Comparison of ENCODE assay signal across 10 mouse cellular contexts in the genomic region with DNA sequence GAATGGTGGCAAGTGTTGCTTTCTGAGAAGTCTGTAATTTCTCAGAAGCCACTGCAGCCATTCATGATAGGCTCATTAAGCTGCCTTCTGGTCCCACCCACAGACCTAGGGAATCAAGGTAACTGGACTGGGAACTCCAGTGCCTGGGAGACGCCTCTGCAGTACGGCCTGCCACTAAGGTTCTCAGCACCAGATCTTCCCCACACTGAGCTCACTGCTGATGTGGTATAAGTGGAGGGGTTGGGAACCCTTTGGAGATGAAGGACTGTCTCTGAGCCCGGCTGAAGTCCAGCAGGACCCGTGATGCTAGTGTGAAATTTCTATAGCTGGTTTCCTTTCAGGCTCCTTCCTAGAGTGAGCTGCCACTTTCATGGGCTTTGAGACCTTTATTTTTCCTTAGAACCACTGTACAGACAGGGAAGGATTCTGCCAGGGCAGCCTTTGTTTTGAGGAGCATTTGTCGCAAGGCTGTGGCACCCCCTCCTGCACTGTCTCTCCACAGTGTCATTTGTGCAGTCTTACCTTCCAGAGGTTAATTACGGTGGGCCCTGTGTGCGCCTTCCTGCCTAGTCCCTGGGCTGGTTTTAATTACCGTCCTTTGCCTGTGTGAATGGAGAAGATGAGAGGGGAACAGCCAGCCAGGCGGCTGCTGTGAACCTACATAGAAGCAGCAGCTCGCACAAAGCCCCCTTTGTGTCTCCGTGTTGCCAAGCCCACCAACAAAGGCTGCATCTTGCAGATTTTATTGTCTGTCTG.
DNase-seq lines count a peak whose midpoint lies in the region; ATAC-seq lines count a peak whose summit lies in the region.
"Had no signal": no experiment of that assay in that cellular context is flagged by ENCODE, and none has a peak within 500 bp of the region (broad histone marks: within the 10 kb centered on the region; RNA-seq: fewer than 3 reads in every experiment).

No protein-coding gene starts in this region.

- no peak overlapping the region for H3K9ac ChIP-seq in heart, embryonic 11.5 days (ENCODE audit: low read depth, low read length)
- H3K9ac ChIP-seq in embryonic facial prominence, embryonic 11.5 days (replicated peaks; ENCODE audit: low read length) = peak overlapping the region; percentile 22; the same call in 1 of the 2 replicates
- H3K9ac ChIP-seq in hindbrain, embryonic 14.5 days = peak overlapping the region; percentile 55
- peak overlapping the region; percentile 50; the same call in 1 of the 2 replicates for H3K9ac ChIP-seq in midbrain, embryonic 16.5 days (ENCODE audit: low read depth, low read length)
- H3K9ac ChIP-seq: lung, embryonic 14.5 days had no signal

- DNase-seq in heart, adult 11 months = no peak
- peak; percentile 85 for DNase-seq in embryonic facial prominence, embryonic 11.5 days (ENCODE audit: low spot score)
- peak; percentile 75 for DNase-seq in hindbrain, embryonic 14.5 days (ENCODE audit: low spot score)
- no peak for DNase-seq in frontal cortex, postnatal 25 days (ENCODE audit: low spot score in 2 of 2)
- DNase-seq in urinary bladder, postnatal 36 days (ENCODE audit: low spot score in 2 of 2) = no peak
- no peak for DNase-seq in frontal cortex, postnatal 36 days (ENCODE audit: low spot score in 2 of 2)
- DNase-seq: gastrocnemius, adult 2 months had no signal

- no peaks in the 10 kb centered on the region for H3K27me3 ChIP-seq in heart, embryonic 11.5 days (ENCODE audit: control insufficient read depth, insufficient read depth, low read length)
- H3K27me3 ChIP-seq in embryonic facial prominence, embryonic 11.5 days (ENCODE audit: control insufficient read depth, insufficient read depth, low read length) = no peaks in the 10 kb centered on the region
- H3K27me3 ChIP-seq in hindbrain, embryonic 14.5 days (ENCODE audit: control insufficient read depth, insufficient read depth, low read length) = peaks cover 11% of the 10 kb centered on the region; the same call in 1 of the 2 replicates
- no peaks in the 10 kb centered on the region for H3K27me3 ChIP-seq in midbrain, embryonic 16.5 days (ENCODE audit: control insufficient read depth, insufficient read depth, low read depth, low read length)

- no peaks in the 10 kb centered on the region for H3K9me3 ChIP-seq in heart, embryonic 11.5 days (replicated peaks; ENCODE audit: control insufficient read depth, low read length)
- no peaks in the 10 kb centered on the region for H3K9me3 ChIP-seq in embryonic facial prominence, embryonic 11.5 days (replicated peaks; ENCODE audit: control insufficient read depth, low read length)
- no peaks in the 10 kb centered on the region for H3K9me3 ChIP-seq in hindbrain, embryonic 14.5 days (ENCODE audit: control insufficient read depth, low read length)
- H3K9me3 ChIP-seq in midbrain, embryonic 16.5 days (replicated peaks; ENCODE audit: control insufficient read depth, low read length, poor library complexity, severe bottlenecking) = no peaks in the 10 kb centered on the region

- no peak overlapping the region for H3K4me3 ChIP-seq in heart, embryonic 11.5 days (ENCODE audit: low read depth, low read length)
- H3K4me3 ChIP-seq in embryonic facial prominence, embryonic 11.5 days (ENCODE audit: low read depth, low read length) = no peak overlapping the region
- no peak overlapping the region for H3K4me3 ChIP-seq in hindbrain, embryonic 14.5 days (replicated peaks; ENCODE audit: low read length)
- no peak overlapping the region for H3K4me3 ChIP-seq in midbrain, embryonic 16.5 days (ENCODE audit: low read depth, low read length)
- H3K4me3 ChIP-seq: gastrocnemius, adult 2 months had no signal

- peak overlapping the region; percentile 54; the same call in 1 of the 2 replicates for H3K27ac ChIP-seq in heart, embryonic 11.5 days (ENCODE audit: low read depth, low read length)
- peak overlapping the region; percentile 60 for H3K27ac ChIP-seq in embryonic facial prominence, embryonic 11.5 days (replicated peaks; ENCODE audit: low read depth, low read length)
- peak overlapping the region; percentile 93 for H3K27ac ChIP-seq in hindbrain, embryonic 14.5 days
- H3K27ac ChIP-seq in midbrain, embryonic 16.5 days (ENCODE audit: low read length) = peak overlapping the region; percentile 91
- H3K27ac ChIP-seq: gastrocnemius, adult 2 months had no signal

- H3K36me3 ChIP-seq in heart, embryonic 11.5 days (ENCODE audit: control insufficient read depth, insufficient read depth, low read length) = no peaks in the 10 kb centered on the region
- H3K36me3 ChIP-seq in embryonic facial prominence, embryonic 11.5 days (replicated peaks; ENCODE audit: control insufficient read depth, insufficient read depth, low read depth, low read length) = no peaks in the 10 kb centered on the region
- H3K36me3 ChIP-seq in hindbrain, embryonic 14.5 days (replicated peaks; ENCODE audit: control insufficient read depth, insufficient read depth) = no peaks in the 10 kb centered on the region
- H3K36me3 ChIP-seq in midbrain, embryonic 16.5 days (ENCODE audit: control insufficient read depth, insufficient read depth, low read length) = 0 out of 2 replicates have a peak, but pooled peaks cover 2% of the 10 kb centered on the region

- no peak overlapping the region for H3K4me2 ChIP-seq in heart, embryonic 11.5 days
- no peak overlapping the region for H3K4me2 ChIP-seq in embryonic facial prominence, embryonic 11.5 days (ENCODE audit: low read depth, low read length)
- peak overlapping the region; percentile 26 for H3K4me2 ChIP-seq in hindbrain, embryonic 14.5 days (replicated peaks)
- peak overlapping the region; percentile 30; the same call in 1 of the 2 replicates for H3K4me2 ChIP-seq in midbrain, embryonic 16.5 days (ENCODE audit: low read length)
- H3K4me2 ChIP-seq: lung, embryonic 14.5 days had no signal

- ATAC-seq in heart, embryonic 11.5 days (replicated peaks; ENCODE audit: insufficient number of reproducible peaks, low FRiP score, low TSS enrichment) = no peak
- ATAC-seq in embryonic facial prominence, embryonic 11.5 days (replicated peaks; ENCODE audit: insufficient number of reproducible peaks, low FRiP score, low TSS enrichment, low read depth) = peak; percentile 87
- ATAC-seq in hindbrain, embryonic 14.5 days (ENCODE audit: low FRiP score) = peak; percentile 84
- ATAC-seq in midbrain, embryonic 16.5 days = peak; percentile 78

- peaks cover 11% of the 10 kb centered on the region; the same call in 1 of the 2 replicates for H3K4me1 ChIP-seq in heart, embryonic 11.5 days (ENCODE audit: control insufficient read depth, insufficient read depth, low read length)
- peaks cover 2% of the 10 kb centered on the region; the same call in 1 of the 2 replicates for H3K4me1 ChIP-seq in embryonic facial prominence, embryonic 11.5 days (ENCODE audit: control insufficient read depth, insufficient read depth, low read length)
- peaks cover 38% of the 10 kb centered on the region for H3K4me1 ChIP-seq in hindbrain, embryonic 14.5 days (replicated peaks; ENCODE audit: control insufficient read depth, insufficient read depth, low read length)
- H3K4me1 ChIP-seq in midbrain, embryonic 16.5 days (ENCODE audit: control insufficient read depth, insufficient read depth, low read length) = peaks cover 48% of the 10 kb centered on the region

- WGBS in heart, embryonic 11.5 days (ENCODE audit: insufficient replicate concordance) = 54% methylated on average over 11 of the region's 11 CpGs
- 10% methylated on average over 11 of the region's 11 CpGs for WGBS in embryonic facial prominence, embryonic 11.5 days
- WGBS in hindbrain, embryonic 14.5 days = 10% methylated on average over 11 of the region's 11 CpGs
- WGBS in midbrain, embryonic 16.5 days = 7% methylated on average over 11 of the region's 11 CpGs

Comparison
In these comparisons a context has a peak if more than half of its experiments do, and no peak if none do; other contexts are left out.
1. H3K4me2 ChIP-seq: peak in hindbrain, embryonic 14.5 days (single experiment) and midbrain, embryonic 16.5 days (single experiment); none in heart, embryonic 11.5 days (single experiment) and embryonic facial prominence, embryonic 11.5 days (single experiment).
2. DNase-seq: peak in embryonic facial prominence, embryonic 11.5 days (single experiment) and hindbrain, embryonic 14.5 days (single experiment); none in heart, adult 11 months (single experiment), frontal cortex, postnatal 25 days (0 of 2), urinary bladder, postnatal 36 days (0 of 2) and frontal cortex, postnatal 36 days (0 of 2).
3. Peak in every context shown above with its lines, with median percentiles within 50 percentile points of each other: H3K27ac ChIP-seq.